Mouse (Mus musculus): ENCODE data around the gene Abca3.

Abca3 gene

DNA sequence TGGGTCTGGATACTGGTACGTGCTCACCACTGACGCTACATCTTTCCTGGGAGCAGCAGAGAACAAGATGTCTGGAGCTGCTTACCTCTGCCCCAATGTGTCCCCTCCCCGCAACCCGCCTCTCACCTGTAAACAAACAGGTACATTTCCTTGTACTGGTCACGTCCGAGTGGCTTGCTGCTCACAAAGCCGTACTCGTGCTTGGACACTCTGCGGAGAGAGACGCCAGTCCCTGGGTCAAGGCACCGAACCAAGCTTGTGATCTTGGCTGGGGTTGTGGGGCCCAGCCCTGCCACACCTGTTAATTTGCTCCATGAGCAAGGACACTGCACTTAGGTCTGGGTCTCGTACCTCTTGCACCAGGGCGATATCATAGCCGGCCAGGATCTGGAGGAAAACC, 90.4 kb downstream of the Abca3 start:
- DNase-seq (ENCODE audit: low read depth) = no peak

DNA sequence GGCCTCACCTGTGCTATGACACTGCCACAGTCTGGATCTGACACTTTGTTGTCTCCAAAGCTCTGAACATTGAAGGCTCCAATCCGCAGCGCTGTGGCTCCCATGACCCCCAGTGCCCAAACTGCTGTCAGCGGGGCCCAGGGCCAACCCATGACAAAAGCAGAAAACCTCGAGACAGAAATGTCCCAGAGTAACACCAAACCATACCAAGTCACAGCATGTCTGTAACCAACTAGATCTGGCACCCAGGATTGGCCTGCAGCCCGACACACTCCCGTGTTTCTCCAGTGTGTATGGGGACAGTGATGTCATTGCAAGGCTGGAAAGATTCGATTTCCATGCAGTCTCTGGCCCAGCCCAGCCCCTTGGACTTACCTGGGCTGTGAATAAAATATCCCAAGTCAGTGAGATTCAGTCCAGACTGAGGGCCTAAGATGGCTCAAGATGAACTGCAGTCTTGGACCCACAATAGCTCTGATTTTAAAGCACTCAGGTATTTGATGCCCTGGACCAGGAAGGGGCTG, 90.9 kb downstream of the Abca3 start, which contains the start of gene Dnase1l2:
Dnase1l2 (minus strand) TSS at position 474 of the 524 bp plus-strand sequence.
- no peak for DNase-seq (ENCODE audit: low read depth)

DNA sequence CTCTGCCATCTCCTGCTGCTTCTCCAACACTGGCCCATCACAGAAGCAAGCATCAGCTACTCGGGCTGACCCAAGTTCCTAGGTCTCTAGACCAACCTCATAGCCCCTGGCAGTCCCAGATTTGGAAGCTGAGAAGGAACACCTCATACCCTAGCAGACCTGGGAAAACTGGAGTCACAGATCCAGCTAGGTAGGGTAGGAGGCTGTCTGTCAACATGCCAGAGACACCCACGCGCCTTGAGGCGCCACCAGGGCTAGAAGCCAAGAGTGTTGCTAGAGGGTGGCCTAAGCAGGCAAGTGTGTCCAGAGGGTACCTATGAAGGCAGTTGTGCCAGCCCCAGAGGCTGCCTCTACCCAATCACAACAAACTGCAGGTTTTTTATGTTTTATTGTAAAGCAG, 91.7 kb downstream of the Abca3 start:
- no peak for DNase-seq (ENCODE audit: low read depth)

DNA sequence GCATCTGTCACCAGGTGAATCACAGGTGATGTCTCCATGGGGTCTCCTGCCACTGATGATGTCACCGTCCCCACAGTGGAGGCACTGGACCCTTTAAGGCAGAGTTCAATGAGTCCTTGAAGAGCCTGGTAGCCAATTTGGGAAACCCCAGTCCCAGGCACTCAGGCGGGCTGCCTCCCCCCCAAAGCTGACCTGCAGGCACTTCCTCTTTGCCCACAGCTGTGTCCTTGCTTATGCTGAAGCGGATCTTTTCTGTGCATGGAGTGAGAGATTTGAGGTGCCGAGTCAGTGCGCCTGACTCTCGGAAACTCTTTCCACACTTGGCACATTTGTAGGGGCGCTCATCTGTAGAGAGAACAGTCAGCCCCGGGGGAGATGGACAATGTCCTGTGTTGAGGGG, 94.8 kb downstream of the Abca3 start:
- DNase-seq (ENCODE audit: low read depth) = no peak

DNA sequence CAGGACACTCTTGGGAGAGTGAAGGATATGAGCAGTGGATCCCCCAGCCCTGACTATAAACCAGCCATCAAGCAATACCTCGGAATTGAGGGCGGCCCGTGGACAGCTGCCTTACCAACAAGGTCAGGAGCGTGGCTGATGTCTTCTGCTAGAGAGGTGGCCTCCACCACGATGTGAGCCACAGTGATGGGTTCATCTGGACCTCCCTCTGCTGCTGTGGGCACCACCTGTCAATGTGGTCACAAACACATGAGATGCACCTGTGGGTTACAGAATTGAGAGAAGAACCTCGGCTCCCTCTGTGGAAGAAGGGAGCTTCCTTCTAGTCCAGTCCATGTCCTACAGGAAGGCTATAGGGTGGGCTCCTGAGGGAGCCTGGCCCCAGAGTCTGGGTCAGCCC, 97.8 kb downstream of the Abca3 start:
- no peak for DNase-seq (ENCODE audit: low read depth)

DNA sequence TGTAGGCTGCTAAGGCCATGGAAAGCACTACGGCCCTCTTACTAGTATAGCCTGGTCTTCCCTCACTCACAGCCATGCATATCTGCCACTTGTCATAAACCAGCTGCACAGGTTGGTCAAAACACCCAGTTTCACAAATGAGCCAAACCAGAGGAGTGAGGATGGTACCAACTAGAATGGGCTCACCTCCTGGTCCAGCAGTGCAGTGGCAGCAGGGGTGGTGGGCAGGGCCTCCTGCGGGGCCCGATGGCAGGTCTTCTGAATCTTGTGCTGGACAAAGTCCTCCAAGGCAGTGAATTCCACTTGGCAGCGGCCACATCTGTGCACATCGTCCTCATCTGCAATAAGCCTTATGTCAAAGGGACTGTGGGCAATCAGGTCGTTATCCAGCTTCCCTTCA, 99.5 kb downstream of the Abca3 start:
- no peak for DNase-seq (ENCODE audit: low read depth)

DNA sequence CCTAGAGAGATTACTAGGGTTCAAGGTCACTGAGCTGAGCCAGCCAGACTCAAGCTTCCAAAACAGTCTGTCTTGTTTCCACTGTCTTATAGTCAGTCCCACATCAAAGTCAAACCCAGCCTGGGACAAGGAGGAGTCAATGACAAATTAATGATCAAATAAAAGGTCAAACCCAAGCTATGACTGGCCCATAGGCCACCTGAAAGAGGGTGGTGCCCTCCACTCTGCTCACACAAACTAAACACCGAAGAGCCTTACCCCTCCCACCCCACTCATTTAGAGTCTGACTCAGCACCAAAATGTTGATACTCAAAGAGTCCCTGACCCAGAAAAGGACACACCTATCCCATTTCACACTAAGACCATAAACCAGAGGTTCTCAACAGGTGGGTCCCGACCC, 101.6 kb downstream of the Abca3 start:
- DNase-seq (ENCODE audit: low read depth) = peak; percentile 69

DNA sequence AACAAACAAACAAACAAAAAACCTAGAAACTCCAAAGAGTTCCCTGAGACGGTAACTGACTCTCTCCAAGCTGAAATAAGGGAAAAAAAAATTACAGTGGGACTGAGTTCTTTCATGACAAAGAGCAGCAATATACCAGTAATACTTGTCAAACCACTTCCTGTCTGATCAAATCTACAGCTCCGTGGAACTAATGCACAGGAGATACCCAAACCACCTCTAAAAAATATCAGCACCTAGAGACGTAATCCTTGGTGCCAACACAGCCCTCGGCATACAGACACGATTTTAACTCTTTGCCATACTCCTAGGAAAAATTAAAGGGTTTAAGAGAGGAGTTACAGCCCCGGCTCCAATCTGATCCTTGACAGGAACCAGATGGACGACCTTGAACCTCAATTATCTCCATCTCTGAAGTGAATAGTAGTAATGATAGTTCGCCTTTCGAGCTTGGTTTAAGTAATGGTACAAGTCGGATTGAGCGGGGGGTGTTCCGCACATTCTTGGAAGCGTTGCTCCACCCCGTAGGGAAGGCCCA, 102.5 kb downstream of the Abca3 start:
- DNase-seq (ENCODE audit: low read depth) = peak; percentile 87

DNA sequence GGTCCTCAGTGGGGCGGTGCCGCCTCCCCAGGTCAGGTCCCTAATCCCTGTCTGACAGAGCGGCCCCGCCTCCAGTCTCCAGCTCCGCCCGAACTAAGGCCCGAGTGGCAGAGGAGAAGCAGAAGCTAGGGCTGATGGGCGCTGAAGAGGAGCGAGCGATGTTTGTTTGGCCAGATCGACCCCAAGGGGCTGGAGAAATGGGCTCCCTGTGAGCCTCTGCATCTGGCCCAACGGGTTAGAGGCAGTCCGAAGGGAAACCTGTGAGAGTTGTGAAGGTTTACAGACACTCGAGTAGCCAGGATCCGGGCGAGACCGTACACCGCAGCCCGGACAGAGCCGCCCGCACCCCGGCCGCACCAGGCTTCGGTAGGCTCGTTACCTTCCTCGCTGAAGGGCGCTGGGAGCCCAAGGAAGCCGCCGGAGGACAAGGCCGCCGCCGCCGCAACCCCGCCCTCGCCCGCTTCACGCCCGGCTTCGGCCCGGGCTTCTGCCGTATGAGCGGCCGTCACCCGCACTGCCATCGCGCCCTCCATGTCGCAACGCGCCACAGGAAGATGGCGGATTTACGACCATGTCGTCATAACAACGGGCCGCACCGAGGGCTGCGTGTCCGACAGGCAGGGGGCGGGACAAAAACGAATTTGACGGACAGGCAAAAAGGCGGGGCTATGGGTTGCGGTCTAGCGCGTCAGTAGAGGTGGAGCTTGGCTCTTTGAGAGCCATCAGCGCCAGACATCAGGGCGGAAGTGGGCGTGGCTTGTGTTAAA, 103.2 kb downstream of the Abca3 start:
- peak; percentile 100 for DNase-seq (ENCODE audit: low read depth)

DNA sequence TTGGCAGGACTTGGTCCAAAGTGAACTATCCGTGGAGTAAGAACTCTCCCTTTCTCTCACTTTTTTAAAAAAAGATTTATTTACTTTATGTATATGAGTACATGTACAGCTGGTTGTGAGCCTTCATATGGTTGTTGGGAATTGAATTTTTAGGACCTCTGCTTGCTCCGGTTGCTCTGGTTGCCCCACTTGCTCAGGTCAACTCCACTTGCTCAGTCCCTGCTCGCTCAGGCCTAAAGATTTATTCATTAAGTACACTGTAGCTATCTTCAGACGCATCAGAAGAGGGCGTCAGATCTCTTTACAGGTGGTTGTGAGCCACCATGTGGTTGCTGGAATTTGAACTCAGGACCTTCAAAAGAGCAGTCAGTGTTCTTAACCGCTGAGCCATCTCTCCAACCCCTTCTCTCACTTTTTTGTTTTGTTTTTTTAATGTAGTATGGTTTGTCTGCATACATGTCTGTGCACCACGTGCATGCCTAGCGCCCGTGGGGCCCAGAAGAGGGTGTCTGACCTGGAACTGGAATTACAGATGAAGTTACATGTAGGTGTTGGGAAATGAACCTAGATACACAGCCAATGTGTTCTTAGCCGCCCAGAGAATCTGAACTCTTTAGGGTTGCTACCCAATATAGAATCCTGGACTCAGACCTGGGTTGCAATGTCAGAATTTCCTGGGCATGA, 103.9 kb downstream of the Abca3 start:
- peak; percentile 43 for DNase-seq (ENCODE audit: low read depth)
